Mouse (Mus musculus) spleen, adult 2 months (tissue): ENCODE measurements at regions not wholly inside any gene's neighbourhood (a gene's known extent, or its start where the extent isn't known, plus 50 kb on each side); places are given as distances from the start of the nearest gene placed in this dataset.

Source experiments
- DNase-seq, 2 experiments: peaks; one replicate each; pipeline versions ENCODE4 v3.0.0 to v3.0.0-alpha.2; 2012 to 2021; ENCODE audit warnings: low spot score in 2 of 2, low read depth in 1 of 2
- H3K27ac ChIP-seq: fragments of 200-500 bp; 2 replicates; pipeline ENCODE4 v1.5.1; 2012; ENCODE audit warnings: low read length, inconsistent platforms; ENCODE audit not compliant: insufficient read depth
- H3K27me3 ChIP-seq: fragments of 200-500 bp; 2 replicates; pipeline ENCODE4 v1.6.1; 2012; ENCODE audit warnings: mild to moderate bottlenecking, moderate library complexity, low read length, inconsistent platforms; ENCODE audit not compliant: control insufficient read depth, insufficient read depth
- H3K36me3 ChIP-seq: fragments of 200-500 bp; 2 replicates; pipeline ENCODE4 v1.6.1; 2012; ENCODE audit warnings: mild to moderate bottlenecking, low read length, inconsistent platforms; ENCODE audit not compliant: control insufficient read depth, insufficient read depth
- H3K4me1 ChIP-seq: fragments of 200-500 bp; 2 replicates; pipeline ENCODE4 v1.6.1; 2011; ENCODE audit warnings: inconsistent platforms; ENCODE audit not compliant: control insufficient read depth, insufficient read depth, insufficient read length
- H3K4me3 ChIP-seq: fragments of 200-500 bp; 2 replicates; pipeline ENCODE4 v1.5.1; 2011; ENCODE audit warnings: mild to moderate bottlenecking, inconsistent platforms; ENCODE audit not compliant: insufficient read depth, insufficient read length; ENCODE audit errors: extremely low read depth
- CTCF ChIP-seq: fragments of 200-500 bp; IDR thresholded peaks from 2 replicates; pipeline ENCODE4 v1.5.1; 2011; ENCODE audit warnings: mild to moderate bottlenecking, inconsistent platforms; ENCODE audit not compliant: insufficient read depth, insufficient read length, insufficient replicate concordance; ENCODE audit errors: extremely low read depth
- POLR2A ChIP-seq: fragments of 200-500 bp; IDR thresholded peaks from 2 replicates; pipeline ENCODE4 v1.6.1; 2011; ENCODE audit warnings: low read depth, low read length, inconsistent platforms
- WGBS: fragments of 180-500 bp; shearing (Covaris S2); methylation state at CpG from one replicate; pipeline ENCODE4 v1.1.7; 2018; 5-methylcytosine and 5-hydroxymethylcytosine counted together

- Histone ChIP-seq H3K27me3 (no peaks in the 10 kb centered on the region), H3K4me3 (no peak overlapping the region), H3K4me1 (no peaks in the 10 kb centered on the region), H3K36me3 (no peaks in the 10 kb centered on the region), H3K27ac (no peak overlapping the region)
- TF ChIP-seq CTCF = no peak
- no peak for TF ChIP-seq POLR2A
- no peak for DNase-seq
- 60% methylated on average over 3 of the region's 3 CpGs for WGBS
Measured at GRCm38 (mm10) chr15:97138265-97138664, 82.5 kb upstream of the Slc38a4 start.

- peak in 1 of 2 experiments; percentile 3 for DNase-seq
- H3K27me3 ChIP-seq = no peaks in the 10 kb centered on the region
- H3K36me3 ChIP-seq = no peaks in the 10 kb centered on the region
- no peak overlapping the region for H3K27ac ChIP-seq
- WGBS = 10% methylated on average over 11 of the region's 11 CpGs
- H3K4me1 ChIP-seq = no peaks in the 10 kb centered on the region
- TF ChIP-seq CTCF = peak; percentile 22; the same call in 1 of the 2 replicates
- TF ChIP-seq POLR2A = no peak
- no peak overlapping the region for H3K4me3 ChIP-seq
Measured at GRCm38 (mm10) chr15:97135291-97135690, 79.5 kb upstream of the Slc38a4 start.

- WGBS = 87% methylated on average over 8 of the region's 8 CpGs
- H3K4me1 ChIP-seq = no peaks in the 10 kb centered on the region
- H3K4me3 ChIP-seq = no peak overlapping the region
- H3K27ac ChIP-seq = no peak overlapping the region
- H3K27me3 ChIP-seq = no peaks in the 10 kb centered on the region
- no peak for TF ChIP-seq CTCF
- TF ChIP-seq POLR2A = no peak
- H3K36me3 ChIP-seq = no peaks in the 10 kb centered on the region
- DNase-seq = no peak
Measured at GRCm38 (mm10) chr15:97127771-97128170, 72.0 kb upstream of the Slc38a4 start.

- no peaks in the 10 kb centered on the region for H3K36me3 ChIP-seq
- DNase-seq = no peak
- no peak overlapping the region for H3K4me3 ChIP-seq
- no peaks in the 10 kb centered on the region for H3K27me3 ChIP-seq
- TF ChIP-seq POLR2A (no peak), CTCF (no peak)
- 86% methylated on average over 15 of the region's 15 CpGs for WGBS
- no peaks in the 10 kb centered on the region for H3K4me1 ChIP-seq
- no peak overlapping the region for H3K27ac ChIP-seq
Measured at GRCm38 (mm10) chr15:97125836-97126822, 70.4 kb upstream of the Slc38a4 start.

- TF ChIP-seq POLR2A = no peak
- no peak for TF ChIP-seq CTCF
- H3K4me1 ChIP-seq = no peaks in the 10 kb centered on the region
- H3K27me3 ChIP-seq = no peaks in the 10 kb centered on the region
- WGBS = 93% methylated on average over 6 of the region's 6 CpGs
- H3K36me3 ChIP-seq = no peaks in the 10 kb centered on the region
- no peak overlapping the region for H3K4me3 ChIP-seq
- no peak for DNase-seq
- H3K27ac ChIP-seq = no peak overlapping the region
Measured at GRCm38 (mm10) chr15:97122263-97122662, 66.5 kb upstream of the Slc38a4 start.

GRCm38 (mm10) chr15:97112452-97113200 lies 56.9 kb upstream of the Slc38a4 start:
- TF ChIP-seq CTCF (no peak), POLR2A (no peak)
- Histone ChIP-seq H3K4me1 (no peaks in the 10 kb centered on the region), H3K27ac (no peak overlapping the region), H3K36me3 (no peaks in the 10 kb centered on the region), H3K27me3 (no peaks in the 10 kb centered on the region), H3K4me3 (no peak overlapping the region)
- no peak for DNase-seq
- 89% methylated on average over 19 of the region's 19 CpGs for WGBS
